Mouse (Mus musculus) embryonic facial prominence, embryonic 12.5 days (tissue): ENCODE measurements around the gene Gm3233. TPM values are rescaled to one million over a fixed set of nuclear protein-coding genes. Genes with fewer than 3 reads are reported as not detected.
"Not testable (repeated sequence)": the region's sequence is repeated elsewhere in the genome, so short reads cannot be mapped to it uniquely, and the experiment has no call there.

Experiments
- ATAC-seq: fragments of 200-750 bp; cut with Nextera tagmentation; 2 replicates; pipeline ENCODE4 v1.8.0; 2017; ENCODE audit not compliant: insufficient number of reproducible peaks, insufficient read depth, low FRiP score, low TSS enrichment
- H3K27ac ChIP-seq: fragments of 300-500 bp; sonication (generic); 2 replicates; pipeline ENCODE4 v1.5.1; 2016; ENCODE audit warnings: mild to moderate bottlenecking
- H3K27me3 ChIP-seq: fragments of 300-500 bp; sonication (generic); 2 replicates; pipeline ENCODE4 v1.6.1; 2016; ENCODE audit warnings: mild to moderate bottlenecking, moderate library complexity
- H3K36me3 ChIP-seq: fragments of 300-500 bp; sonication (generic); 2 replicates; pipeline ENCODE4 v1.6.1; 2016; ENCODE audit warnings: mild to moderate bottlenecking
- H3K4me1 ChIP-seq: fragments of 300-500 bp; sonication (generic); 2 replicates; pipeline ENCODE4 v1.6.1; 2016
- H3K4me2 ChIP-seq: fragments of 300-500 bp; sonication (generic); replicated peaks from 2 replicates; pipeline ENCODE4 v1.6.1; 2016; ENCODE audit warnings: mild to moderate bottlenecking, moderate library complexity
- H3K4me3 ChIP-seq: fragments of 300-500 bp; sonication (generic); 2 replicates; pipeline ENCODE4 v1.5.1; 2016; ENCODE audit warnings: mild to moderate bottlenecking
- H3K9ac ChIP-seq: fragments of 300-500 bp; sonication (generic); 2 replicates; pipeline ENCODE4 v1.6.1; 2016; ENCODE audit warnings: mild to moderate bottlenecking, moderate library complexity
- H3K9me3 ChIP-seq: fragments of 300-500 bp; sonication (generic); 2 replicates; pipeline ENCODE4 v1.6.1; 2016; ENCODE audit warnings: mild to moderate bottlenecking, moderate library complexity
- WGBS: fragments of 180-500 bp; shearing (Covaris S2); methylation state at CpG from one replicate; pipeline ENCODE4 v1.1.7; 2016; 5-methylcytosine and 5-hydroxymethylcytosine counted together
- polyA plus RNA-seq: library from polyadenylated mRNA; unstranded; fragments of >200 nt; fragmentation: Nextera tagmentation; extraction: Ambion mirVana; gene quantifications from 2 replicates; pipeline ENCODE4 v1.2.1, GENCODE M21; 2016

Gm3233 gene
- polyA plus RNA-seq, 1 experiment from 2014 or later, result not detected

GRCm38 (mm10) chr10:77724855-77725254 lies 34.6 kb downstream of the Gm3233 start:
- WGBS, result 68% methylated on average over 8 of the region's 8 CpGs
- no peak for ATAC-seq

GRCm38 (mm10) chr10:77720299-77720698 lies 39.2 kb downstream of the Gm3233 start, which contains the start of gene Krtap12-1:
Gene Krtap12-1, plus strand, starts transcription at chr10:77720599.
- H3K4me2 ChIP-seq, ATAC-seq, H3K4me1 ChIP-seq, H3K36me3 ChIP-seq, H3K27me3 ChIP-seq, H3K27ac ChIP-seq, H3K9me3 ChIP-seq, H3K9ac ChIP-seq, H3K4me3 ChIP-seq: not testable (repeated sequence)
- 85% methylated on average over 1 of the region's 1 CpGs for WGBS

More at GRCm38 (mm10) chr10:77724855-77725254, 34.6 kb downstream of the Gm3233 start:
- H3K9me3 ChIP-seq, result no peaks in the 10 kb centered on the region; the same call in 1 of the 2 replicates
- no peak overlapping the region for H3K4me3 ChIP-seq
- H3K36me3 ChIP-seq, result no peaks in the 10 kb centered on the region
- H3K27me3 ChIP-seq, result no peaks in the 10 kb centered on the region
- no peak overlapping the region for H3K4me2 ChIP-seq
- no peak overlapping the region for H3K9ac ChIP-seq
- no peak overlapping the region for H3K27ac ChIP-seq
- H3K4me1 ChIP-seq, result no peaks in the 10 kb centered on the region

- H3K9ac ChIP-seq, result no peak within 1 kb of the TSS
Observed at GRCm38 (mm10) chr10:77715507-77715906, 44.0 kb downstream of the Gm3233 start, which contains the start of gene Gm10142. Gene Gm10142, plus strand, starts transcription at chr10:77715807.

GRCm38 (mm10) chr10:77713734-77714133 lies 45.7 kb downstream of the Gm3233 start:
- Histone ChIP-seq H3K4me1 (no peaks in the 10 kb centered on the region), H3K36me3 (no peaks in the 10 kb centered on the region), H3K4me2 (no peak overlapping the region), H3K27ac (no peak overlapping the region), H3K9me3 (no peaks in the 10 kb centered on the region), H3K4me3 (no peak overlapping the region), H3K27me3 (no peaks in the 10 kb centered on the region), H3K9ac (no peak overlapping the region)
- ATAC-seq, result no peak
- WGBS, result 54% methylated on average over 4 of the region's 4 CpGs

More at GRCm38 (mm10) chr10:77715507-77715906, 44.0 kb downstream of the Gm3233 start, which contains the start of gene Gm10142:
- no peaks in the 10 kb centered on the region for H3K36me3 ChIP-seq
- no peaks in the 10 kb centered on the region; the same call in 1 of the 2 replicates for H3K9me3 ChIP-seq
- 63% methylated on average over 1 of the region's 1 CpGs for WGBS
- H3K27ac ChIP-seq, result no peak within 1 kb of the TSS
- no peak for ATAC-seq
- no peak within 1 kb of the TSS for H3K4me3 ChIP-seq
- no peaks in the 10 kb centered on the region for H3K27me3 ChIP-seq
- no peaks in the 10 kb centered on the region for H3K4me1 ChIP-seq
- H3K4me2 ChIP-seq, result no peak within 1 kb of the TSS

GRCm38 (mm10) chr10:77711157-77711556 lies 48.3 kb downstream of the Gm3233 start, which contains the start of gene Gm10024:
Gene Gm10024, plus strand, starts transcription at chr10:77711457.
- not testable (repeated sequence) for H3K9me3 ChIP-seq, H3K4me1 ChIP-seq, H3K27me3 ChIP-seq, H3K36me3 ChIP-seq, H3K4me2 ChIP-seq, H3K4me3 ChIP-seq, ATAC-seq, H3K27ac ChIP-seq, H3K9ac ChIP-seq

- no peaks in the 10 kb centered on the region for H3K27me3 ChIP-seq
- H3K4me1 ChIP-seq, result no peaks in the 10 kb centered on the region
- no peaks in the 10 kb centered on the region for H3K36me3 ChIP-seq
- ATAC-seq, result no peak
- H3K4me2 ChIP-seq, result no peak overlapping the region
- H3K9ac ChIP-seq, result no peak overlapping the region
- H3K9me3 ChIP-seq, result peaks cover 8% of the 10 kb centered on the region
- H3K27ac ChIP-seq, result no peak overlapping the region
- no peak overlapping the region for H3K4me3 ChIP-seq
- WGBS, result 79% methylated on average over 3 of the region's 3 CpGs
Observed at GRCm38 (mm10) chr10:77709831-77710230, 49.7 kb downstream of the Gm3233 start.

Other genes with a start within 250 kb of the Gm3233 start
- gene Fam207a, start 243.9 kb downstream of the Gm3233 start, polyA plus RNA-seq, result 48.8 and 51.0 TPM in 2 replicates
- gene Itgb2, start 229.4 kb downstream of the Gm3233 start, polyA plus RNA-seq, result 0.81 and 1.3 TPM in 2 replicates
- gene Pttg1ip, start 178.0 kb downstream of the Gm3233 start, polyA plus RNA-seq, result 92.5 and 94.4 TPM in 2 replicates
- 385 and 391 TPM in 2 replicates for gene Sumo3, start 153.6 kb downstream of the Gm3233 start, polyA plus RNA-seq
- 7.0 and 7.1 TPM in 2 replicates for gene Gm49325, start 153.5 kb downstream of the Gm3233 start, polyA plus RNA-seq
- gene Ube2g2, start 137.4 kb downstream of the Gm3233 start, polyA plus RNA-seq, result 76.7 and 81.7 TPM in 2 replicates
- gene Tspear, start 73.1 kb downstream of the Gm3233 start, polyA plus RNA-seq, result 0.32 and 0.69 TPM in 2 replicates
- gene Gm19402, start 68.9 kb downstream of the Gm3233 start, polyA plus RNA-seq, result not detected in 2 replicates
- gene Gm9508, start 62.4 kb downstream of the Gm3233 start, polyA plus RNA-seq, result not detected in 2 replicates
- gene Gm10272, start 53.1 kb downstream of the Gm3233 start, polyA plus RNA-seq, result not detected in 2 replicates
- gene Gm10024, start 48.2 kb downstream of the Gm3233 start, polyA plus RNA-seq, result not detected in 2 replicates
- gene Gm10142, start 43.9 kb downstream of the Gm3233 start, polyA plus RNA-seq, result not detected in 2 replicates
- gene Krtap12-1, start 39.1 kb downstream of the Gm3233 start, polyA plus RNA-seq, result not detected in 2 replicates
- gene Gm10100, start 33.2 kb downstream of the Gm3233 start, polyA plus RNA-seq, result not detected in 2 replicates
- gene Gm18596, start 17.0 kb downstream of the Gm3233 start, polyA plus RNA-seq, result not detected in 2 replicates
- not detected in 2 replicates for gene Gm9736, start 8.3 kb downstream of the Gm3233 start, polyA plus RNA-seq
- gene Gm3238, start 11.6 kb upstream of the Gm3233 start, polyA plus RNA-seq, result not detected in 2 replicates
- gene Gm7138, start 17.3 kb upstream of the Gm3233 start, polyA plus RNA-seq, result not detected in 2 replicates
- not detected in 2 replicates for gene Gm3250, start 22.9 kb upstream of the Gm3233 start, polyA plus RNA-seq
- gene Gm7137, start 28.5 kb upstream of the Gm3233 start, polyA plus RNA-seq, result not detected in 2 replicates
- not detected in 2 replicates for gene Gm9639, start 35.4 kb upstream of the Gm3233 start, polyA plus RNA-seq
- gene Gm19668, start 39.5 kb upstream of the Gm3233 start, polyA plus RNA-seq, result not detected in 2 replicates
- gene Gm9507, start 52.2 kb upstream of the Gm3233 start, polyA plus RNA-seq, result not detected in 2 replicates
- not detected in 2 replicates for gene Gm2696, start 55.0 kb upstream of the Gm3233 start, polyA plus RNA-seq
- gene Krtap10-4, start 67.4 kb upstream of the Gm3233 start, polyA plus RNA-seq, result not detected in 2 replicates
- not detected in 2 replicates for gene Krtap10-10, start 76.3 kb upstream of the Gm3233 start, polyA plus RNA-seq
- not detected in 2 replicates for gene Gm36176, start 87.1 kb upstream of the Gm3233 start, polyA plus RNA-seq
- not detected in 2 replicates for gene Gm10318, start 93.2 kb upstream of the Gm3233 start, polyA plus RNA-seq
- gene Gm3285, start 102.3 kb upstream of the Gm3233 start, polyA plus RNA-seq, result not detected in 2 replicates
- gene Lrrc3, start 142.9 kb upstream of the Gm3233 start, polyA plus RNA-seq, result 4.4 and 4.7 TPM in 2 replicates
- gene Trpm2, start 210.9 kb upstream of the Gm3233 start, polyA plus RNA-seq, result 0.72 and 0.87 TPM in 2 replicates
- gene 1810043G02Rik, start 218.8 kb upstream of the Gm3233 start, polyA plus RNA-seq, result 32.9 and 35.1 TPM in 2 replicates